Mouse (Mus musculus) cerebellum, adult 11 months (tissue): ENCODE measurements around the gene Gm10334.
"Not testable (repeated sequence)": the region's sequence is repeated elsewhere in the genome, so short reads cannot be mapped to it uniquely, and the experiment has no call there.

Experiments
- DNase-seq: peaks from one replicate; pipeline ENCODE4 v3.0.0; 2022

Gene Gm10334

GRCm38 (mm10) chr6:41446045-41446444 lies at the start of gene Gm10334:
TSS of gene Gm10334 (minus strand) at chr6:41446145.
- DNase-seq: not testable (repeated sequence)

DNA sequence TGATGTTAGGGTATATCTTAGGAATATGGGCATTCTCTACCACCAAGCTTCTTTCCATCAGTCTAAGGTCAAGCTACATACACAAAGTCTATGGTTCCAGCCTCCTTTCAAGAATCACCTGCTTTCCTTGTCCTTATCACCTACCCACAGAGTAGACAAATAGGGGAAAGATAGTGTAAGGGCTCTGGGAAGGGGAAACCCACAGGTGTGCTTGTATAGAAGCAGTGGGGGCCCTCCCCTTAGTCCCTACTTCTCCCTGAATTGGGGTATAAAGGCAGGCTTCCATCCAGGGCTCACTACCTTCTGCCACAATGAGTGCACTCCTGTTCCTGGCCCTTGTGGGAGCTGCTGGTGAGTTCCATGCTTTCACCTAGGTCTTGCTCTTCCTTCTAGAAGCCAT lies 12.7 kb upstream of the Gm10334 start, which contains the start of gene Prss1:
Gene Prss1, plus strand, starts transcription at position 301 of the 400 bp plus-strand sequence.
- DNase-seq: not testable (repeated sequence)

DNA sequence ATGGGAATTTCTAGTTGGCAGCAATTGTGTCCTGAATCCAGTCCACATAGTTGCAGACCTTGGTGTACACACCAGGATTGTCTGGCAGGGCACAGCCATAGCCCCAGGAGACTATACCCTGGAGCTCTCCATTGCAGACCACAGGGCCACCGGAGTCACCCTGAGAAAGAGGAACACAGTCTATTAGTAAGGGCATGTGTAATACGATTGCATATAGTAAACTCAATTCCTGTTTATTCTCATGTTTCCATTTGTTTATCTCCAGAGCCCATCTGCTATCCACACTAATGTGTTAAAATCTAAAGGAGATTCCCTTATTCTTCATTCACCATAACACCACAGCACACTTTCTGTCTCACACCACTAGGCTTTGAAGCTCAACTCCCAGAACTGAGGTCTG lies 3.7 kb downstream of the Gm10334 start:
- DNase-seq: not testable (repeated sequence)
